Mouse (Mus musculus): Measurements from ENCODE around the gene Sdsl. TPM values are rescaled to one million over a fixed set of nuclear protein-coding genes. Genes with fewer than 3 reads are reported as not detected.
A peak's percentile ranks its signal among the peaks of the same experiment; 100 is the strongest.

Sdsl gene
- polyA plus RNA-seq, 1 experiment from 2014 or later = 7.5 TPM

GRCm38 (mm10) chr5:120467026-120467425, 5.6 kb downstream of the Sdsl start:
- WGBS = 17% methylated on average over 4 of the region's 4 CpGs
- Histone ChIP-seq H3K36me3 (no peaks in the 10 kb centered on the region), H3K4me3 (peak overlapping the region; percentile 22), H3K9me3 (replicated peaks) (no peaks in the 10 kb centered on the region; the same call in 1 of the 2 replicates), H3K4me2 (replicated peaks) (peak overlapping the region; percentile 36), H3K4me1 (peaks cover 4% of the 10 kb centered on the region; the same call in 1 of the 2 replicates), H3K27me3 (peaks cover 9% of the 10 kb centered on the region), H3K9ac (no peak overlapping the region), H3K27ac (no peak overlapping the region)
- no peak for ATAC-seq (ENCODE audit: low FRiP score)

- Histone ChIP-seq H3K4me1 (peaks cover 4% of the 10 kb centered on the region; the same call in 1 of the 2 replicates), H3K36me3 (no peaks in the 10 kb centered on the region), H3K9ac (no peak overlapping the region), H3K4me3 (no peak overlapping the region), H3K27me3 (peaks cover 20% of the 10 kb centered on the region), H3K9me3 (replicated peaks) (no peaks in the 10 kb centered on the region; the same call in 1 of the 2 replicates), H3K4me2 (replicated peaks) (no peak overlapping the region), H3K27ac (no peak overlapping the region)
- 92% methylated on average over 6 of the region's 6 CpGs for WGBS
- ATAC-seq (ENCODE audit: low FRiP score) = no peak
Measured at GRCm38 (mm10) chr5:120465860-120466259, 6.8 kb downstream of the Sdsl start.

- no peaks in the 10 kb centered on the region for H3K36me3 ChIP-seq
- no peak for ATAC-seq (ENCODE audit: low FRiP score)
- no peak overlapping the region for H3K4me3 ChIP-seq
- peaks cover 22% of the 10 kb centered on the region for H3K27me3 ChIP-seq
- no peak overlapping the region for H3K9ac ChIP-seq
- peaks cover 4% of the 10 kb centered on the region; the same call in 1 of the 2 replicates for H3K4me1 ChIP-seq
- no peak overlapping the region for H3K27ac ChIP-seq
- H3K4me2 ChIP-seq (replicated peaks) = no peak overlapping the region
- no peaks in the 10 kb centered on the region; the same call in 1 of the 2 replicates for H3K9me3 ChIP-seq (replicated peaks)
- WGBS = 42% methylated on average over 5 of the region's 5 CpGs
Measured at GRCm38 (mm10) chr5:120465062-120465461, 7.5 kb downstream of the Sdsl start.

GRCm38 (mm10) chr5:120464321-120464720, 8.3 kb downstream of the Sdsl start:
- Histone ChIP-seq H3K9ac (no peak overlapping the region), H3K4me3 (no peak overlapping the region), H3K4me2 (replicated peaks) (no peak overlapping the region), H3K27ac (no peak overlapping the region), H3K4me1 (peaks cover 4% of the 10 kb centered on the region; the same call in 1 of the 2 replicates), H3K27me3 (peaks cover 22% of the 10 kb centered on the region), H3K9me3 (replicated peaks) (no peaks in the 10 kb centered on the region; the same call in 1 of the 2 replicates), H3K36me3 (no peaks in the 10 kb centered on the region)
- 73% methylated on average over 4 of the region's 4 CpGs for WGBS
- no peak for ATAC-seq (ENCODE audit: low FRiP score)

GRCm38 (mm10) chr5:120461902-120462301, 10.7 kb downstream of the Sdsl start:
- H3K4me3 ChIP-seq = no peak overlapping the region
- no peaks in the 10 kb centered on the region; the same call in 1 of the 2 replicates for H3K9me3 ChIP-seq (replicated peaks)
- no peaks in the 10 kb centered on the region for H3K36me3 ChIP-seq
- no peak overlapping the region for H3K27ac ChIP-seq
- no peak overlapping the region for H3K9ac ChIP-seq
- H3K4me2 ChIP-seq (replicated peaks) = no peak overlapping the region
- 69% methylated on average over 15 of the region's 15 CpGs for WGBS
- peaks cover 3% of the 10 kb centered on the region; the same call in 1 of the 2 replicates for H3K4me1 ChIP-seq
- peaks cover 26% of the 10 kb centered on the region for H3K27me3 ChIP-seq
- no peak for ATAC-seq (ENCODE audit: low FRiP score)

GRCm38 (mm10) chr5:120459133-120459532, 13.5 kb downstream of the Sdsl start:
- Histone ChIP-seq H3K36me3 (no peaks in the 10 kb centered on the region), H3K27me3 (peaks cover 37% of the 10 kb centered on the region), H3K4me1 (peaks cover 6% of the 10 kb centered on the region; the same call in 1 of the 2 replicates), H3K27ac (no peak overlapping the region), H3K4me2 (replicated peaks) (no peak overlapping the region), H3K4me3 (no peak overlapping the region), H3K9me3 (replicated peaks) (no peaks in the 10 kb centered on the region), H3K9ac (no peak overlapping the region)
- ATAC-seq (ENCODE audit: low FRiP score) = no peak
- WGBS = 73% methylated on average over 10 of the region's 10 CpGs

- Histone ChIP-seq H3K27me3 (peaks cover 31% of the 10 kb centered on the region), H3K4me1 (peaks cover 6% of the 10 kb centered on the region; the same call in 1 of the 2 replicates), H3K4me2 (replicated peaks) (no peak overlapping the region), H3K27ac (0 out of 2 replicates have a peak overlapping the region, but pooled peaks have one; percentile 2), H3K36me3 (no peaks in the 10 kb centered on the region), H3K4me3 (no peak overlapping the region), H3K9ac (no peak overlapping the region), H3K9me3 (replicated peaks) (no peaks in the 10 kb centered on the region)
- peak; percentile 39; the same call in 1 of the 2 replicates for ATAC-seq (ENCODE audit: low FRiP score)
- 6% methylated on average over 9 of the region's 9 CpGs for WGBS
Measured at GRCm38 (mm10) chr5:120457628-120458027, 15.0 kb downstream of the Sdsl start.

GRCm38 (mm10) chr5:120456841-120457554, 15.6 kb downstream of the Sdsl start:
- Histone ChIP-seq H3K4me3 (no peak overlapping the region), H3K9me3 (replicated peaks) (no peaks in the 10 kb centered on the region), H3K4me2 (replicated peaks) (no peak overlapping the region), H3K36me3 (no peaks in the 10 kb centered on the region), H3K27me3 (peaks cover 28% of the 10 kb centered on the region), H3K27ac (no peak overlapping the region), H3K9ac (no peak overlapping the region), H3K4me1 (peaks cover 6% of the 10 kb centered on the region; the same call in 1 of the 2 replicates)
- ATAC-seq (ENCODE audit: low FRiP score) = no peak
- 50% methylated on average over 6 of the region's 7 CpGs for WGBS

GRCm38 (mm10) chr5:120456253-120456652, 16.4 kb downstream of the Sdsl start:
- H3K27me3 ChIP-seq = peaks cover 21% of the 10 kb centered on the region
- no peak for ATAC-seq (ENCODE audit: low FRiP score)
- no peak overlapping the region; the same call in 1 of the 2 replicates for H3K9ac ChIP-seq
- WGBS = 29% methylated on average over 1 of the region's 1 CpGs
- H3K4me1 ChIP-seq = peaks cover 6% of the 10 kb centered on the region; the same call in 1 of the 2 replicates
- no peak overlapping the region for H3K4me2 ChIP-seq (replicated peaks)
- H3K9me3 ChIP-seq (replicated peaks) = no peaks in the 10 kb centered on the region
- H3K4me3 ChIP-seq = no peak overlapping the region
- H3K27ac ChIP-seq = no peak overlapping the region
- no peaks in the 10 kb centered on the region for H3K36me3 ChIP-seq

- H3K27me3 ChIP-seq = peaks cover 15% of the 10 kb centered on the region
- H3K36me3 ChIP-seq = no peaks in the 10 kb centered on the region
- no peak overlapping the region for H3K4me3 ChIP-seq
- H3K4me2 ChIP-seq (replicated peaks) = no peak overlapping the region
- WGBS = 63% methylated on average over 14 of the region's 14 CpGs
- no peak overlapping the region for H3K9ac ChIP-seq
- H3K4me1 ChIP-seq = peaks cover 6% of the 10 kb centered on the region; the same call in 1 of the 2 replicates
- no peaks in the 10 kb centered on the region for H3K9me3 ChIP-seq (replicated peaks)
- H3K27ac ChIP-seq = peak overlapping the region; percentile 71; the same call in 1 of the 2 replicates
- no peak for ATAC-seq (ENCODE audit: low FRiP score)
Measured at GRCm38 (mm10) chr5:120454756-120455337, 17.8 kb downstream of the Sdsl start.

GRCm38 (mm10) chr5:120447305-120447704, 25.3 kb downstream of the Sdsl start:
- H3K4me1 ChIP-seq = peaks cover 2% of the 10 kb centered on the region; the same call in 1 of the 2 replicates
- H3K9ac ChIP-seq = no peak overlapping the region
- no peaks in the 10 kb centered on the region for H3K36me3 ChIP-seq
- H3K4me2 ChIP-seq (replicated peaks) = no peak overlapping the region
- H3K27ac ChIP-seq = peak overlapping the region; percentile 40; the same call in 1 of the 2 replicates
- peaks cover 35% of the 10 kb centered on the region for H3K27me3 ChIP-seq
- 48% methylated on average over 13 of the region's 13 CpGs for WGBS
- H3K9me3 ChIP-seq (replicated peaks) = no peaks in the 10 kb centered on the region
- no peak overlapping the region for H3K4me3 ChIP-seq
- ATAC-seq (ENCODE audit: low FRiP score) = no peak

GRCm38 (mm10) chr5:120440733-120441132, 31.9 kb downstream of the Sdsl start:
- 3% methylated on average over 11 of the region's 14 CpGs for WGBS
- Histone ChIP-seq H3K27me3 (peaks cover 82% of the 10 kb centered on the region), H3K4me2 (replicated peaks) (peak overlapping the region; percentile 60), H3K9ac (peak overlapping the region; percentile 87), H3K27ac (peak overlapping the region; percentile 93; the same call in 1 of the 2 replicates), H3K9me3 (replicated peaks) (no peaks in the 10 kb centered on the region), H3K4me1 (peaks cover 34% of the 10 kb centered on the region), H3K4me3 (peak overlapping the region; percentile 55), H3K36me3 (no peaks in the 10 kb centered on the region)
- 0 out of 2 replicates have a peak, but pooled peaks have one; percentile 23 for ATAC-seq (ENCODE audit: low FRiP score)
